Mouse (Mus musculus) neural tube, embryonic 12.5 days (tissue): ENCODE data around the gene Samd4. TPM values are rescaled to one million over a fixed set of nuclear protein-coding genes. Genes with fewer than 3 reads are reported as not detected.

ENCODE experiments used
- ATAC-seq: fragments of 200-750 bp; cut with Nextera tagmentation; 2 replicates; pipeline ENCODE4 v1.8.0; 2017; ENCODE audit warnings: low read depth, mild to moderate bottlenecking, moderate TSS enrichment, moderate library complexity; ENCODE audit not compliant: low FRiP score
- H3K27ac ChIP-seq: fragments of 300-500 bp; sonication (generic); 2 replicates; pipeline ENCODE4 v1.5.1; 2016
- H3K27me3 ChIP-seq: fragments of 300-500 bp; sonication (generic); replicated peaks from 2 replicates; pipeline ENCODE4 v1.6.1; 2016; ENCODE audit warnings: mild to moderate bottlenecking
- H3K36me3 ChIP-seq: fragments of 300-500 bp; sonication (generic); 2 replicates; pipeline ENCODE4 v1.6.1; 2016; ENCODE audit warnings: mild to moderate bottlenecking
- H3K4me1 ChIP-seq: fragments of 300-500 bp; sonication (generic); 2 replicates; pipeline ENCODE4 v1.6.1; 2016
- H3K4me2 ChIP-seq: fragments of 300-500 bp; sonication (generic); replicated peaks from 2 replicates; pipeline ENCODE4 v1.6.1; 2016; ENCODE audit warnings: mild to moderate bottlenecking
- H3K4me3 ChIP-seq: fragments of 300-500 bp; sonication (generic); 2 replicates; pipeline ENCODE4 v1.5.1; 2016
- H3K9ac ChIP-seq: fragments of 300-500 bp; sonication (generic); 2 replicates; pipeline ENCODE4 v1.6.1; 2016; ENCODE audit warnings: mild to moderate bottlenecking
- H3K9me3 ChIP-seq: fragments of 300-500 bp; sonication (generic); 2 replicates; pipeline ENCODE4 v1.6.1; 2016; ENCODE audit warnings: mild to moderate bottlenecking
- WGBS: fragments of 180-500 bp; shearing (Covaris S2); methylation state at CpG from one replicate; pipeline ENCODE4 v1.1.7; 2016; 5-methylcytosine and 5-hydroxymethylcytosine counted together
- polyA plus RNA-seq: library from polyadenylated mRNA; unstranded; fragments of >200 nt; fragmentation: Nextera tagmentation; extraction: Ambion mirVana; gene quantifications from 2 replicates; pipeline ENCODE4 v1.2.1, GENCODE M21; 2016

The Samd4 gene
- polyA plus RNA-seq, 1 experiment from 2014 or later, result 3.9 TPM

DNA sequence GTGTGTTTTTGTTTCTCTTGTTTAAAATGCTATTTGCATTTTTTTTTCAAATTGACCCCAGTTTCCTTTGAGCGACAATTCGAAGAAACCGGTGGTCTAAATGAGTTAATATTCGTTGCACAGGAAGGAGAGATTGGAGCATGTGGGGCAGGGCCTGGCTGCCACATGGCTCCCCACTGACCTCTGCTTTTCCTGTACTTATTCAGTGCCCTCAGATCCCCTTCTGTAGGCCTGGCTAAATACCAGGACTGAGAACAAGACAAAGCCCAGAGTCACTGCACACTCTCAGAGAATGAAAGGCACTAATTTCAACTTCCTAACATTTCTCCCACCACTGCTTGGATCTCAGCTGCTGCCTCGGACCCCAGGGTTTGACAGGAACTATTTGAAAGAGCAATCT is 182.4 kb downstream of the Samd4 start:
- Histone ChIP-seq H3K9me3 (no peaks in the 10 kb centered on the region), H3K4me3 (no peak overlapping the region), H3K4me2 (no peak overlapping the region), H3K9ac (no peak overlapping the region), H3K27me3 (no peaks in the 10 kb centered on the region), H3K36me3 (peaks cover 4% of the 10 kb centered on the region; the same call in 1 of the 2 replicates), H3K4me1 (no peaks in the 10 kb centered on the region), H3K27ac (no peak overlapping the region)
- ATAC-seq, result no peak
- 63% methylated on average over 5 of the region's 5 CpGs for WGBS

DNA sequence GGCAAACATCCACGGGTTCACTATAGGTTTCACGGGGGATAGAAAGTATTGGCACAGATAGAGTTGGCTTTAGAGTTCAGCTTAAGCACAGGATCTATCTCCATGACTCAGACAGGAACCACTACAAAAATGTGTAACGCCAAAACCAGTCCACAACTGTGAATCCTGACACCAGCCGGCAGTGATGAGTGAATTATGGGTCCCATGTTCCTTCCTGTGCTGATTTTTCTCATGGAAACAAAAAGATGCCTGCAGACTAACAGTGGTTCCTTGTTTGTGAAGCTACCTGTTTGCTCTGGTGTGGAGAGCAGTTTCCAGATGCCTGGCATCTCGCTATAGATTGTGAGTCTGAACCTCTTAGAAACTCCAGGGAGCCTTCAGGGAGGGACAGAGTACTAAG is 184.2 kb downstream of the Samd4 start:
- ATAC-seq, result no peak
- no peaks in the 10 kb centered on the region for H3K27me3 ChIP-seq
- peaks cover 4% of the 10 kb centered on the region; the same call in 1 of the 2 replicates for H3K36me3 ChIP-seq
- no peaks in the 10 kb centered on the region for H3K4me1 ChIP-seq
- no peak overlapping the region for H3K4me3 ChIP-seq
- no peak overlapping the region for H3K27ac ChIP-seq
- no peak overlapping the region for H3K4me2 ChIP-seq
- no peaks in the 10 kb centered on the region for H3K9me3 ChIP-seq
- WGBS, result 83% methylated on average over 5 of the region's 5 CpGs
- no peak overlapping the region for H3K9ac ChIP-seq

DNA sequence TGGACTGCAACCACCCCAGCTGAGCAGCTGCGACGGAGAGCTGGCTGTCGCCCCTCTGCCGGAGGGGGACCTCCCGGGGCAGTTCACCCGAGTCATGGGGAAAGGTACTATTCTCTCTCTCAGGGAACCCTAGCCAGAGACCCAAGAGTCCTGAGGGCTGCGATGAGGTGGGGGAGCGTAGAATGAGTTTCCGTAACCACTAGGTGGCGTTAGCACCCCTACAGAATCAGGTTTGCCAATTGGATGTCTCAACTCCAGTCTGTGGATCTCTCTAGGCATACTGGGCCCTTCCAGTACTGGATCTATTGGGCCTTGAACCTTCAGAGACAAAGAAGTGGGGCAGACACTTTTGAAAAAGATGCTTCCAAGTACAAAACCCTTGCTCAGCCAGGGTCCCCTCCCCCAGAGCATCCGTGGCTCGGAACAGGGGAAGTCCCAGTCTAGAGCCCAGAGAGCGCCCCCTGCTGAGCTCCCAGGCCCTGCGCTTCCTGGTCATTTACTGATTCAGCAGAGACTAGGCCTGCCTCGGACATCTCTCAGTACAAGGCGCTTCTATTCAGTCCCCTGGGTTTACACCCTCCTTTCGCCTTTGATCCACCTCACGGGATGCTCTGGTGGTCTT is 191.5 kb downstream of the Samd4 start:
- H3K4me3 ChIP-seq, result no peak overlapping the region
- no peak overlapping the region for H3K4me2 ChIP-seq
- H3K9ac ChIP-seq, result no peak overlapping the region
- no peaks in the 10 kb centered on the region for H3K27me3 ChIP-seq
- 57% methylated on average over 18 of the region's 18 CpGs for WGBS
- no peaks in the 10 kb centered on the region for H3K4me1 ChIP-seq
- no peaks in the 10 kb centered on the region for H3K36me3 ChIP-seq
- no peak for ATAC-seq
- H3K27ac ChIP-seq, result no peak overlapping the region
- H3K9me3 ChIP-seq, result no peaks in the 10 kb centered on the region

DNA sequence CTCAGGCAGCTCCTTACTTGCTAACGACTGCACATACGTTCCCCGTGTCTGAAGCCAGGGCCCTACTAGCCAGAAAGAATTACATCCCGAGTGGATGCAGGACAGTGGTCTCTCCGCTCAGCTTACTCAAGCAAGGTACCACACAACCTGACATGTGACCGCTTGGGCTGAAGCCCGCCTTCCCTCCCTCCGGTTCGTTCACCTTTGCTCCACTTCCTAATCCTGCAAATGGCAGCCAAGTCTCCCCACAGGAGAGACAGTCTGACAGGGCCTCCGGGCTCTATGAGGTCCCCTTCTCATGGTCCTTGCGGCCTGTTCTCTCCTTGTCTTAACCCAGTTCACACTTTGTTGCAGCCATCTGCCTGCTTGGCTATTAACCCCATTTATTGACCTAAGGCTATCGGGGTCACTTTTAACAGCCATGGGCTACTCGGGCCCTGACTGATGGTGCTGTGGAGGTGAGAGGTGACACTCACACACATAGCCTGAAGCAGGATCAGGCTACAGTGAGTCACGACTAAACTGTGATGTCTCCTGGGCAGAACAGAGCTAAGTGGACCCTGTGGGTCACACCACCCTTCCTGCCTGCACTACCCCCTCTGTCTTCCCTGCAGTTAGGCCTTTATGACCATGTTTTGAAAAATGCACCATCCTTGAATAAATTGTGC is 192.5 kb downstream of the Samd4 start:
- H3K4me2 ChIP-seq, result no peak overlapping the region
- 80% methylated on average over 14 of the region's 14 CpGs for WGBS

DNA sequence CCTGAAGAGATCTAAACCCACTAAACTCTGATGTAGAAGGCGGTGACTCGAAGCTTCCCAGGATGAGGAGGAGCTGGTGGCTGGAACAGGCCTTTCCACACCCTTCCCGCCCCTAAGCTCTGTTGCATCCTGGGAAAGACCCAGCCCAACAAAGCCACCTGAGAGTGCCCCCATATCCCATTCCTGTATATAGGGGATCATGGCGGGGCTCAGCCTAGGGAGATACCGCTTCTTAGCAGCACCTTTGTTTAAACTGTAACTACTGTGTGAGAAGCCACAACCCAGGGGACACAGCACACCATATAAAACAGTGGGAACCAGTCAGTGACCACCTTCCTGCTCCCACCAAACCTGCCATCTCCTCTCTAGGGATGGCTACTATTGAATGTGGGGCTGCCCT is 193.2 kb downstream of the Samd4 start:
- no peak overlapping the region for H3K4me2 ChIP-seq
- no peaks in the 10 kb centered on the region for H3K27me3 ChIP-seq
- 94% methylated on average over 5 of the region's 5 CpGs for WGBS
- H3K4me1 ChIP-seq, result no peaks in the 10 kb centered on the region
- no peaks in the 10 kb centered on the region for H3K9me3 ChIP-seq
- H3K27ac ChIP-seq, result no peak overlapping the region
- no peak overlapping the region for H3K9ac ChIP-seq
- ATAC-seq, result no peak
- no peaks in the 10 kb centered on the region for H3K36me3 ChIP-seq
- no peak overlapping the region for H3K4me3 ChIP-seq

More for the DNA sequence above, 192.5 kb downstream of the Samd4 start:
- Histone ChIP-seq H3K9ac (no peak overlapping the region), H3K4me1 (no peaks in the 10 kb centered on the region), H3K9me3 (no peaks in the 10 kb centered on the region), H3K36me3 (no peaks in the 10 kb centered on the region), H3K27me3 (no peaks in the 10 kb centered on the region), H3K27ac (no peak overlapping the region), H3K4me3 (no peak overlapping the region)
- no peak for ATAC-seq

DNA sequence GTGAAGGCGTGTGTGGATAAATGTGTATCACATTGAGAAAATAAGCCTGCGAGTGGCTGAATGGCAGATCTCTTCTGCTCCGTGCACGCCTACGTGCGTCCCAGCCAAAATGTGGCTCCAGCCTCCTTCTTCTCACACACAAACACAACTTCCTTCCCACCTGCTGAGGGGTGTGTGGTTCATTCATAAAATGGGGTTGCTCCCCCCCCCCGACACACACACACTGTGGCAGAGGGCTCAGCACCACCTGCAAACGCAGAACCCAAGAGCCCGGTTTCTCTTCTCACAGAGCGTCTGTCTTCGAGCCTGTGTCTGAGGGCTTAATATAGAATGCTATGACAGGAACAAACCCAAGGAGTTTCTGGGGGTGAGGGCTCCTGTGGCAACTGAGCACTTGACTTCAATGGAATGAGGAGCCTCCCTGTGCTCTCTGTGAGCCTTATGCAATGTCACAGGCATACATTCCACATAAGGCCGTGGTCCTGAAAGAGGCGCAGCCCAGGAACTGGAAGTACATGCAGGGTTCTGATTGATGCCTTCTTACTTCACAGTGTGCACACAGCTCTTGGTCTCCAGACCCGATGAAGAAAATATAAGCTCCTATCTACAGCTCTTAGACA is 194.4 kb downstream of the Samd4 start:
- Histone ChIP-seq H3K36me3 (no peaks in the 10 kb centered on the region), H3K9me3 (no peaks in the 10 kb centered on the region), H3K4me2 (no peak overlapping the region), H3K9ac (no peak overlapping the region), H3K4me1 (no peaks in the 10 kb centered on the region), H3K27me3 (no peaks in the 10 kb centered on the region), H3K27ac (no peak overlapping the region), H3K4me3 (no peak overlapping the region)
- WGBS, result 90% methylated on average over 14 of the region's 14 CpGs
- ATAC-seq, result no peak

DNA sequence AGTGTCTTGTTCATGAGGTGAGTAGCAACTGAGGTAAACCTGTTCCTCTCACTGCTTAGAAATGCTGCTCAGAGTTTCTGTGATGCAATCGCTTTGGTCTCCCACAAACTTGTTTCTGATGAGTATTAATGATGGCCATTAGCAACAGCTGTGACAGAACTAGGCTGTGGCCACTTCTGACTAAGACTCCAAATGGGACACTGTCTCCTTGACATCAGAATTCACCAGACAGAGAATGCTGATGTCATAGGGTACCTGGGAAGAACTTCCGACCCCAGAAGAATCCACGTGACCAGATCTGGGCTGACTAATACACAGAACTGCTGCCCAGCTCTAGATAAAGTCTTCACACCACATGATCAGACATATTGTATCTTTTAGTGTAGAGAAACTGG is 194.9 kb downstream of the Samd4 start:
- H3K27me3 ChIP-seq, result no peaks in the 10 kb centered on the region
- 92% methylated on average over 3 of the region's 3 CpGs for WGBS
- no peak for ATAC-seq
- no peak overlapping the region for H3K4me3 ChIP-seq
- no peaks in the 10 kb centered on the region for H3K4me1 ChIP-seq
- H3K9ac ChIP-seq, result no peak overlapping the region
- H3K36me3 ChIP-seq, result no peaks in the 10 kb centered on the region
- H3K27ac ChIP-seq, result no peak overlapping the region
- H3K9me3 ChIP-seq, result no peaks in the 10 kb centered on the region
- H3K4me2 ChIP-seq, result no peak overlapping the region

DNA sequence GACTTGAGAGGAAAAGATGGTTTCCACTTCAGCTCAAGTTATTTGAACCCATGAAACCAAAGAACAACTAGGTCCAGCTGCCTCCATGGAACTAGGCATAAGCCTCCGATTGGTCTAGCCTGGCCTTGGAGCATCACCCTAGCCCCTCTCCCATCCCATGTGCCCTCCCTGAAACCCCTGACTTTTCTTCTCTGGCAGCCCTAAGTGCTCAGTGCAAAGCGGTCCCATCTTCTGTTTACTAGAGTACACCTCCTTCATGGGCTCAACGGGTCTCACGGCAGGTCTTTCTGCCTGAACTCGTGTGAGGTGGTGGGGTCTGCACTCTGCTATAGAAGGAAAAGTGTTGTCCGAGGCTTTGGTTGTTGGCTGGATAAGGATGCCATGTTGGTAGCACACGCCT is 197.3 kb downstream of the Samd4 start:
- no peak for ATAC-seq
- no peaks in the 10 kb centered on the region for H3K9me3 ChIP-seq
- no peak overlapping the region for H3K9ac ChIP-seq
- no peaks in the 10 kb centered on the region for H3K4me1 ChIP-seq
- no peaks in the 10 kb centered on the region for H3K36me3 ChIP-seq
- 89% methylated on average over 7 of the region's 7 CpGs for WGBS
- H3K27me3 ChIP-seq, result no peaks in the 10 kb centered on the region
- H3K4me3 ChIP-seq, result no peak overlapping the region
- H3K4me2 ChIP-seq, result no peak overlapping the region
- H3K27ac ChIP-seq, result no peak overlapping the region

DNA sequence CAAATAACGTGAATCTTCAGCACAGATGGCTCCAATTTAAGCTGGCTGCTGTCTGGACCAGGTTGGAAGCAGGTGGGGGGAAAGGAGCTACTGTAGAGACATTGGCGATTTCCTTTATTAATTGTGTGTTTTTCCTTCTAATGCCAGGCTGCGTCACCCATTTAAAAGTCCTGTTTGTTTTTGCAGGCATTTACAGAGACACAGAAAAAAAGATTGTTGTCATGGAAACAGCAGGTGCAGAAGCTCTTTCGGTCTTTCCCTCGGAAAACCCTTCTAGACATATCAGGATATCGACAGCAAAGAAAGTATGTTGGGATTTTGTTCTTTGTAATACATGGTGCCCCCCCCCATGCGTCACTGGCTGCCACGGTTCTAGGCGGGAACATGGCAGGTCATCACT is 200.7 kb downstream of the Samd4 start:
- no peaks in the 10 kb centered on the region for H3K36me3 ChIP-seq
- H3K27ac ChIP-seq, result no peak overlapping the region
- 79% methylated on average over 9 of the region's 9 CpGs for WGBS
- H3K27me3 ChIP-seq, result no peaks in the 10 kb centered on the region
- H3K4me2 ChIP-seq, result no peak overlapping the region
- H3K9ac ChIP-seq, result no peak overlapping the region
- H3K4me3 ChIP-seq, result no peak overlapping the region
- peaks cover 8% of the 10 kb centered on the region; the same call in 1 of the 2 replicates for H3K4me1 ChIP-seq
- no peaks in the 10 kb centered on the region for H3K9me3 ChIP-seq
- no peak for ATAC-seq

DNA sequence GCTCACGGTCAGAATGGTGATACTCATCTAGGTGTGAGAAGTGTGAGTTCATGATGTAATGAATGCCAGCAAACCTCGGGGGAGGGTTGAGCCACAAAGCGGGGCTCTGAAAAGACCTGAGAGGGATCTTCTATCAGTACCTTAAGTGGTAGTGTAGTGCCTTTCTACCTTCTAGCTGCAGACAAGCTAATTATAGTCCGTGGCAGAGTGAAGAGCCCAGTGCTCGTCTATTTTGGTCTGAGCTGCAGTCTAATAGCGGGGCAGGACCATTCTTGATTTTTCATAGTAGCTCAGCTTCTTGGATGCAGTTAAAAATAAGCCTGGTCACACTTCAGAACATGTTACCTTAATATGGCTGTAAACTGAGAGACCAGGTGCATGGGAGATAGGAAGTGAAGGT is 201.2 kb downstream of the Samd4 start:
- Histone ChIP-seq H3K36me3 (no peaks in the 10 kb centered on the region), H3K27me3 (no peaks in the 10 kb centered on the region), H3K4me1 (peaks cover 8% of the 10 kb centered on the region; the same call in 1 of the 2 replicates), H3K4me2 (no peak overlapping the region), H3K27ac (no peak overlapping the region), H3K9me3 (no peaks in the 10 kb centered on the region), H3K4me3 (no peak overlapping the region), H3K9ac (no peak overlapping the region)
- 84% methylated on average over 6 of the region's 6 CpGs for WGBS
- no peak for ATAC-seq

DNA sequence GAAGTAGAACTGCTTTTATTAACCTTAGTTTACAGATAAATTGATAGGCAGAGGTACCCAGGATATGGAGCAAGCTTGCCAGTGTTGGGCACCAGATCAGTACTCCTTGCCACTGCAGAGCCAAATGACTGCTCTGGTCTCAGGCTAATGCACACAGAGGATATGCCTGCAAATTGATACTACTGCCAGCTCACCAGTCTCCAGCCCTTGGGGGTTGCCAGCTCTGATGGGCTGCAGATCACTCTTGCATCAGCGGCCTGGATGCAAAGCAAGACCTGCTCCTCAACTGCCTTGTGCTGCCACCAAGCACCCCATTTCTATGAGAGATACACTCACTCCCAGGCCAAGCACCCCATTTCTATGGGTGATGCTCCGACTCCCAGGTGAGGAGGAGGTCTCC is 202.0 kb downstream of the Samd4 start:
- no peaks in the 10 kb centered on the region for H3K27me3 ChIP-seq
- no peaks in the 10 kb centered on the region for H3K9me3 ChIP-seq
- H3K4me1 ChIP-seq, result peaks cover 8% of the 10 kb centered on the region; the same call in 1 of the 2 replicates
- no peak overlapping the region for H3K27ac ChIP-seq
- H3K4me2 ChIP-seq, result no peak overlapping the region
- no peak overlapping the region for H3K4me3 ChIP-seq
- ATAC-seq, result no peak
- WGBS, result 93% methylated on average over 2 of the region's 2 CpGs
- no peaks in the 10 kb centered on the region for H3K36me3 ChIP-seq
- H3K9ac ChIP-seq, result no peak overlapping the region

DNA sequence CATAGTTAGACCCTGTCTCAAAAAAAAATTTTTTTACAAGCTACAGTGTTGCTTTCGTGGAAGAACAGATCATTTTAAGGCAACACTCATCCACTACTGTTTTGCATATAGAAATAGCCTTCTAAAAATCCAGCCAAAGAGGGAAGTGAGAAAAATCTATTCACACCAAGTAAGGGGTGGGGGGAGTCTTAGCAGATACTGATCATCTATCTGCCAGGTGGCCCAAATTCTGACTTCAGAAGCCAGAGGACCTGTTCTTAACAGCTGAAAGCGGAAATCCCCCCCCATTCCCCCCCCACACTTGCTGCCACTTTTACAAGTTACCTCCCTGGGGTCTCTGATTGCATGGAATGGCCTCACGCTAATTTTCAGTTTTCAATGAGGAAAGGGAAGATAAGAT is 203.5 kb downstream of the Samd4 start:
- Histone ChIP-seq H3K9me3 (no peaks in the 10 kb centered on the region), H3K4me2 (no peak overlapping the region)

More for the DNA sequence above, 203.5 kb downstream of the Samd4 start:
- ATAC-seq, result no peak
- H3K9ac ChIP-seq, result no peak overlapping the region
- no peaks in the 10 kb centered on the region for H3K27me3 ChIP-seq
- WGBS, result 61% methylated on average over 3 of the region's 3 CpGs
- H3K4me3 ChIP-seq, result no peak overlapping the region
- H3K36me3 ChIP-seq, result no peaks in the 10 kb centered on the region
- H3K4me1 ChIP-seq, result peaks cover 8% of the 10 kb centered on the region; the same call in 1 of the 2 replicates
- H3K27ac ChIP-seq, result no peak overlapping the region
